Mouse (Mus musculus) mammary gland, adult 2 months (tissue): ENCODE results near the gene Nog. TPM values are rescaled to one million over a fixed set of nuclear protein-coding genes. Genes with fewer than 3 reads are reported as not detected.

Source experiments
- polyA plus RNA-seq: library from polyadenylated mRNA; depleted of rRNA; stranded (reverse); fragments of >200 nt; gene quantifications from 2 replicates; pipeline ENCODE4 v1.2.3, GENCODE M21; 2012; ENCODE audit warnings: low replicate concordance; rRNA removed

Gene Nog
- polyA plus RNA-seq = 0.73 and 1.1 TPM in 2 replicates

GRCm38 (mm10) chr11:89302056-89302815 is at the start of gene Nog:
Gene Nog, minus strand, starts transcription at chr11:89302332.

Other genes starting within 250 kb of the Nog start
- 6.7 and 9.8 TPM in 2 replicates for gene Dgke, start 235.5 kb downstream of the Nog start, polyA plus RNA-seq
- gene Gm525, start 228.5 kb downstream of the Nog start, polyA plus RNA-seq = 1.6 and 2.9 TPM in 2 replicates